Comparison of ENCODE assay signal across 24 mouse cellular contexts in the genomic region with DNA sequence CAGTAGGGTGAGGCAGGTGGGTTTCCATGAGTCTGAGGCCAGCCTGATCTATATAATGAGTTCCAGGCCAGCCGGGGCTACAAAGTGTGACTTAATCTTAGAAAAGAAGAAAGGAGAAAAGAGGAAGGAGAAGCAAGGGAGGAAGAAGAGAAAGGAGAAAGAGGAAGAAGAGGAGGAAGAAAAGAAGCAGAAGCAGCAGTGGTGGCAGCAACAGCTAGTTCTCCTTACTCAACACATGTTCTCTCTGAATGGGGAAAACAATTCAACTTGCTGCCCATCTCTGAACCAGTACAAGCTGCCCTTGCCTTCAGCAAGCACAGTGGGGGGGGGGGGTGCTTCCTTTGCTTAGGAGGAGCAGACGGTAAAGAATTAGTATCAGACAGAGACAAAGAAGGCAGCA.
"Had no signal": no experiment of that assay in that cellular context is flagged by ENCODE, and none has a peak within 500 bp of the region (broad histone marks: within the 10 kb centered on the region; RNA-seq: fewer than 3 reads in every experiment).

No protein-coding gene starts in this region.

- H3K4me3 ChIP-seq: kidney, embryonic 15.5 days; left cerebral cortex, adult 2 months; limb, embryonic 12.5 days; limb, embryonic 15.5 days; liver, embryonic 15.5 days; stomach, embryonic 15.5 days had no signal

- H3K27me3 ChIP-seq: kidney, embryonic 15.5 days; limb, embryonic 12.5 days; limb, embryonic 15.5 days; liver, embryonic 15.5 days; stomach, embryonic 15.5 days had no signal

- H3K27ac ChIP-seq: kidney, embryonic 15.5 days; left cerebral cortex, adult 2 months; limb, embryonic 12.5 days; limb, embryonic 15.5 days; liver, embryonic 15.5 days; macrophage; stomach, embryonic 15.5 days had no signal

- H3K9ac ChIP-seq: kidney, embryonic 15.5 days; limb, embryonic 12.5 days; limb, embryonic 15.5 days; liver, embryonic 15.5 days; lung, embryonic 14.5 days; stomach, embryonic 15.5 days had no signal

- H3K36me3 ChIP-seq: kidney, embryonic 15.5 days; limb, embryonic 12.5 days; limb, embryonic 15.5 days; liver, embryonic 15.5 days; stomach, embryonic 15.5 days had no signal

- DNase-seq: kidney, adult 8-10 months; kidney, postnatal 10 days; kidney, postnatal 36 days; layer of hippocampus, adult 9-11 months; layer of hippocampus, postnatal 36 days; left cerebral cortex, postnatal 4 days; lung, embryonic 14.5 days; midbrain, embryonic 14.5 days; right cerebral cortex, adult 18-20 months; right cerebral cortex, postnatal 14 days; right cerebral cortex, postnatal 4 days; spleen, adult 18-20 months; thymus, postnatal 25 days had no signal

- H3K9me3 ChIP-seq: kidney, embryonic 15.5 days; limb, embryonic 12.5 days; limb, embryonic 15.5 days; liver, embryonic 15.5 days; stomach, embryonic 15.5 days had no signal

- H3K4me2 ChIP-seq: kidney, embryonic 15.5 days; limb, embryonic 12.5 days; limb, embryonic 15.5 days; liver, embryonic 15.5 days; lung, embryonic 14.5 days; midbrain, embryonic 11.5 days; stomach, embryonic 15.5 days had no signal

- H3K4me1 ChIP-seq: kidney, embryonic 15.5 days; limb, embryonic 12.5 days; limb, embryonic 15.5 days; liver, embryonic 15.5 days; stomach, embryonic 15.5 days had no signal

- ATAC-seq: inflammation-experienced regulatory T-cells, adult 6 months; intestine, embryonic 16.5 days; lung, postnatal 0 days had no signal
